Mouse (Mus musculus) forebrain, embryonic 15.5 days (tissue): ENCODE measurements around the gene Ndufa3. TPM values are rescaled to one million over a fixed set of nuclear protein-coding genes. Genes with fewer than 3 reads are reported as not detected.
A peak's percentile ranks its signal among the peaks of the same experiment; 100 is the strongest.

Source experiments
- ATAC-seq: fragments of 200-750 bp; cut with Nextera tagmentation; replicated peaks from 2 replicates; pipeline ENCODE4 v1.8.0; 2017; ENCODE audit warnings: mild to moderate bottlenecking, moderate TSS enrichment, moderate library complexity
- H3K27ac ChIP-seq: fragments of 300-500 bp; sonication (generic); replicated peaks from 2 replicates; pipeline ENCODE4 v1.5.1; 2015; ENCODE audit warnings: mild to moderate bottlenecking, inconsistent platforms
- H3K27me3 ChIP-seq: fragments of 300-500 bp; sonication (generic); 2 replicates; pipeline ENCODE4 v1.6.1; 2015; ENCODE audit warnings: inconsistent platforms
- H3K36me3 ChIP-seq: fragments of 300-500 bp; sonication (generic); 2 replicates; pipeline ENCODE4 v1.6.1; 2015; ENCODE audit warnings: mild to moderate bottlenecking, inconsistent platforms
- H3K4me1 ChIP-seq: fragments of 300-500 bp; sonication (generic); 2 replicates; pipeline ENCODE4 v1.6.1; 2015; ENCODE audit warnings: inconsistent platforms
- H3K4me2 ChIP-seq: fragments of 300-500 bp; sonication (generic); replicated peaks from 2 replicates; pipeline ENCODE4 v1.6.1; 2015; ENCODE audit warnings: mild to moderate bottlenecking, inconsistent platforms
- H3K4me3 ChIP-seq: fragments of 300-500 bp; sonication (generic); 2 replicates; pipeline ENCODE4 v1.5.1; 2015; ENCODE audit warnings: mild to moderate bottlenecking, inconsistent platforms
- H3K9ac ChIP-seq: fragments of 300-500 bp; sonication (generic); replicated peaks from 2 replicates; pipeline ENCODE4 v1.6.1; 2015; ENCODE audit warnings: mild to moderate bottlenecking, inconsistent platforms
- H3K9me3 ChIP-seq: fragments of 300-500 bp; sonication (generic); 2 replicates; pipeline ENCODE4 v1.6.1; 2016; ENCODE audit warnings: inconsistent platforms
- WGBS: fragments of 180-500 bp; shearing (Covaris S2); methylation state at CpG from one replicate; pipeline ENCODE4 v1.1.7; 2015; ENCODE audit warnings: mixed read lengths; 5-methylcytosine and 5-hydroxymethylcytosine counted together
- polyA plus RNA-seq: library from polyadenylated mRNA; unstranded; fragments of >200 nt; fragmentation: Nextera tagmentation; extraction: Ambion mirVana; gene quantifications from 2 replicates; pipeline ENCODE4 v1.2.1, GENCODE M21; 2015

The Ndufa3 gene
- polyA plus RNA-seq, 1 experiment from 2014 or later, result 378 TPM

GRCm38 (mm10) chr7:3614021-3614420 is 3.2 kb upstream of the Ndufa3 start:
- H3K4me3 ChIP-seq, result no peak overlapping the region
- H3K9ac ChIP-seq, result no peak overlapping the region
- H3K4me1 ChIP-seq, result peaks cover 14% of the 10 kb centered on the region
- H3K27ac ChIP-seq, result no peak overlapping the region
- H3K36me3 ChIP-seq, result no peaks in the 10 kb centered on the region
- no peaks in the 10 kb centered on the region for H3K27me3 ChIP-seq
- H3K4me2 ChIP-seq, result no peak overlapping the region
- no peaks in the 10 kb centered on the region for H3K9me3 ChIP-seq
- 80% methylated on average over 3 of the region's 3 CpGs for WGBS
- no peak for ATAC-seq

- peak within 1 kb of the TSS; percentile 73 for H3K4me2 ChIP-seq
- peak within 1 kb of the TSS; percentile 50 for H3K27ac ChIP-seq
- H3K4me3 ChIP-seq, result peak within 1 kb of the TSS; percentile 62
- 74% methylated on average over 4 of the region's 4 CpGs for WGBS
- H3K36me3 ChIP-seq, result peaks cover 13% of the 10 kb centered on the region
- H3K4me1 ChIP-seq, result peaks cover 14% of the 10 kb centered on the region
- H3K9ac ChIP-seq, result no peak within 1 kb of the TSS
- H3K27me3 ChIP-seq, result no peaks in the 10 kb centered on the region
- no peaks in the 10 kb centered on the region for H3K9me3 ChIP-seq
- ATAC-seq, result no peak
Observed at GRCm38 (mm10) chr7:3616057-3616388, 1.1 kb upstream of the Ndufa3 start, which contains the start of gene Oscar. Gene Oscar (minus strand): TSS chr7:3616157.

GRCm38 (mm10) chr7:3616389-3617241 is 558 bp upstream of the Ndufa3 start:
- Histone ChIP-seq H3K9me3 (no peaks in the 10 kb centered on the region), H3K4me2 (peak overlapping the region; percentile 73), H3K27ac (peak overlapping the region; percentile 50), H3K4me3 (peak overlapping the region; percentile 62), H3K4me1 (peaks cover 14% of the 10 kb centered on the region), H3K9ac (no peak overlapping the region), H3K27me3 (no peaks in the 10 kb centered on the region), H3K36me3 (peaks cover 13% of the 10 kb centered on the region)
- 40% methylated on average over 6 of the region's 6 CpGs for WGBS
- ATAC-seq, result peak; percentile 42

- Histone ChIP-seq H3K4me1 (peaks cover 30% of the 10 kb centered on the region), H3K9me3 (no peaks in the 10 kb centered on the region), H3K9ac (peak overlapping the region; percentile 82), H3K36me3 (peaks cover 18% of the 10 kb centered on the region), H3K27ac (peak overlapping the region; percentile 86), H3K4me3 (peak overlapping the region; percentile 88), H3K27me3 (no peaks in the 10 kb centered on the region), H3K4me2 (peak overlapping the region; percentile 97)
- 33% methylated on average over 4 of the region's 4 CpGs for WGBS
- peak; percentile 60 for ATAC-seq
Observed at GRCm38 (mm10) chr7:3629030-3629429, 11.9 kb downstream of the Ndufa3 start.

- WGBS, result 1% methylated on average over 47 of the region's 47 CpGs
- Histone ChIP-seq H3K4me2 (peak within 1 kb of the TSS; percentile 97), H3K27me3 (no peaks in the 10 kb centered on the region), H3K27ac (peak within 1 kb of the TSS; percentile 86), H3K4me3 (peak within 1 kb of the TSS; percentile 88), H3K9me3 (no peaks in the 10 kb centered on the region), H3K9ac (peak within 1 kb of the TSS; percentile 82), H3K36me3 (peaks cover 18% of the 10 kb centered on the region), H3K4me1 (peaks cover 30% of the 10 kb centered on the region)
- ATAC-seq, result peak; percentile 90
Observed at GRCm38 (mm10) chr7:3629543-3630477, 12.6 kb downstream of the Ndufa3 start, which contains the start of the genes Tfpt and Prpf31. Gene Tfpt (minus strand): TSS chr7:3629929. Gene Prpf31 (plus strand): TSS chr7:3629985.

GRCm38 (mm10) chr7:3630478-3630815 is 13.3 kb downstream of the Ndufa3 start:
- Histone ChIP-seq H3K4me2 (peak overlapping the region; percentile 97), H3K36me3 (peaks cover 23% of the 10 kb centered on the region), H3K9me3 (no peaks in the 10 kb centered on the region), H3K9ac (peak overlapping the region; percentile 82), H3K27me3 (no peaks in the 10 kb centered on the region), H3K4me3 (peak overlapping the region; percentile 88), H3K27ac (no peak overlapping the region), H3K4me1 (peaks cover 30% of the 10 kb centered on the region)
- 0 out of 2 replicates have a peak, but pooled peaks have one; percentile 7 for ATAC-seq
- 60% methylated on average over 3 of the region's 3 CpGs for WGBS

DNA sequence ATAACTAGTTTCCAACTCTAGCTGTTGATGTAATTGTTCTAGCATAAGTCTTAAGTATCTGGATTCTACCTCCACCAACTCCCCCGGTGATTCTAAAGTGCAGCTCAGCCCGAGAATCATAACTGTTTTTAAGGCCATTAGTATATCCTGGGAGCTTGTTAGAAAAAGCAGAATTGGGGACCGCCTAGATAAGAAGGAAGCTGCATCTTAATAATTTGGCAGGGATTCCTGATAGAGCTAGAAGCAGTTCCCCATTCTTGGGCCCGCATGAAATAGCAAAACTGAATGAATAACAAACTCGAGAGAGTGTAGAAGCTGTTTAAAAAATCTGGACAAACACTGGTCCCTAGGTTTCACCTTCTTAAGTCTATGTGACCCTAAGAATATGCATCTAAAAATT is 26.2 kb downstream of the Ndufa3 start:
- H3K27me3 ChIP-seq, result no peaks in the 10 kb centered on the region
- no peak overlapping the region for H3K27ac ChIP-seq
- peaks cover 31% of the 10 kb centered on the region for H3K4me1 ChIP-seq
- H3K36me3 ChIP-seq, result peaks cover 28% of the 10 kb centered on the region
- ATAC-seq, result no peak
- no peaks in the 10 kb centered on the region for H3K9me3 ChIP-seq
- no peak overlapping the region for H3K9ac ChIP-seq
- no peak overlapping the region for H3K4me2 ChIP-seq
- WGBS, result 75% methylated on average over 5 of the region's 5 CpGs
- no peak overlapping the region for H3K4me3 ChIP-seq

GRCm38 (mm10) chr7:3643843-3644242 is 26.7 kb downstream of the Ndufa3 start:
- WGBS, result 21% methylated on average over 9 of the region's 9 CpGs
- no peak for ATAC-seq
- Histone ChIP-seq H3K9ac (0 out of 2 replicates have a peak overlapping the region, but pooled peaks have one; percentile 27), H3K4me1 (peaks cover 35% of the 10 kb centered on the region), H3K27ac (no peak overlapping the region), H3K36me3 (peaks cover 24% of the 10 kb centered on the region), H3K9me3 (no peaks in the 10 kb centered on the region), H3K4me3 (peak overlapping the region; percentile 74), H3K4me2 (peak overlapping the region; percentile 71), H3K27me3 (no peaks in the 10 kb centered on the region)

- peak; percentile 0; the same call in 1 of the 2 replicates for ATAC-seq
- H3K36me3 ChIP-seq, result peaks cover 21% of the 10 kb centered on the region
- H3K4me3 ChIP-seq, result peak overlapping the region; percentile 74
- H3K9ac ChIP-seq, result peak overlapping the region; percentile 27; the same call in 1 of the 2 replicates
- peak overlapping the region; percentile 73 for H3K27ac ChIP-seq
- peaks cover 40% of the 10 kb centered on the region for H3K4me1 ChIP-seq
- H3K27me3 ChIP-seq, result no peaks in the 10 kb centered on the region
- peak overlapping the region; percentile 71 for H3K4me2 ChIP-seq
- WGBS, result under 1% methylated on average over 11 of the region's 11 CpGs
- no peaks in the 10 kb centered on the region for H3K9me3 ChIP-seq
Observed at GRCm38 (mm10) chr7:3644348-3644671, 27.1 kb downstream of the Ndufa3 start.

DNA sequence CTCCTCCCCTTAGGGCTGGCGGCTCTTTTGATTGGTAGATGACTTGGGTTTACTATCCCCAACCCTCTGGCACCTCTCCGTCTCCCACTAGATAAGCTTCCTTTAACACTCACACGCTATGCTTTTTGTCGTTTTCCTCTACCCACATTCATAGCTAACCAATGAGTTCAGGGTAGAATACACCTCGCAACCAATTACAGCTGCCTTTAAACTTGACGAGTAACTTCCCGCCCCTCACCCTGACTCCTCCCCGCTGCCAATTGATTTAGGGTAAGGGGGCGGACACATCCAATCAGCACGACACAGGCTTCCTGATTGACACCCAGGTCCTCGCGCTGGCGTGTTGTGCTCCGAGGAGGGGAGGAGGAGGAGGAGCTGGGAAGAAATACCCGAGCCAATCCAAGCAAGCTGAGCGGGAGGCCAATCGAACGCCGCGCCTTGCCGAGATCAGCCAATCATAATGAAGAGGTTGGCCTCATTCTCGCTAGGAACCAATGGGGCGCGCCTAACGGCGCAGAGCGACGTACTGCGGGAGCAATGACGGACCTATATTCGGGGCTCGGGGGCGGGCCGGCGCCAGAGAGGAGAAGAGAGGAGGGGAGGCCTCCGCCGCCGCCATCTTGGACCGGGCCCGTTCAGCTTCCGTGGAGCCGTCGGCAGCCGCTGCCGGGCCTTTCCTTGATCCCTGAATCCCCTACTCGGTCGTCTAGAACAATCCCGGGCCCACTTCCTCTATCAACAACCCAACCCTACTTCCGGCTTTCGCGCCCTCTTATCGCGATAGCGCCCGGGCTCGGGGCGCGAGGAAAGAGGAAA is 27.7 kb downstream of the Ndufa3 start, which contains the start of gene Cnot3:
TSS of gene Cnot3 (plus strand) at position 597 of the 816 bp plus-strand sequence.
- Histone ChIP-seq H3K36me3 (peaks cover 18% of the 10 kb centered on the region), H3K4me2 (peak within 1 kb of the TSS; percentile 76), H3K27me3 (no peaks in the 10 kb centered on the region), H3K4me1 (peaks cover 40% of the 10 kb centered on the region), H3K9me3 (no peaks in the 10 kb centered on the region), H3K27ac (peak within 1 kb of the TSS; percentile 98), H3K9ac (peak within 1 kb of the TSS; percentile 93), H3K4me3 (peak within 1 kb of the TSS; percentile 74)
- peak; percentile 98 for ATAC-seq
- WGBS, result under 1% methylated on average over 58 of the region's 58 CpGs

DNA sequence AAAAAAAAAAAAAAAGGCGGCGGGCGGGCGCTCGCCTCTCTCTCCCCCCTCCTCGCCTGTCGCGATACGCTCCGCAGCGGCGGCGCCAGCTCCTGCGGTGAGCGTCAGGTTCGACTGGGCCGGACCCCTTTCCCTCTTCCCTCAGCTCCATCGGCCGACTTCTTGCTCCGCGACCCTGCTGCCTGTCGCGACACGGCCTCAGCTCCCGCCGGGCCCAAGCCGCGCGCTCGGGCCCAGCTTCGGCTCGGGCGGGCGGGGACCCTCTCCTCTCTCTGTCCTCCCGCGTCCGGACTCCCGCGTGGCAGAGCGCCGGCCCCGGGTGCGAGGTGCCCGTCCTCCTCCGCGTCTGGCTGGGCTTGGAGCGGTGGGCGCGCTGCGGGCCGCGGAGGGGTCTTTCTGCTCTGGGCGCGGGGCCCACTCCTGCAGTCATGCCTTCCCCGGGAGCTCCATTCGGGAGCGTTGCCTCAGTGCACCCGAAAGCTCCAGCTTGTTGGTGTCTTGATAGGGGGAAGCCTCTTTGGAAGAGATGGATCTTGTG is 28.4 kb downstream of the Ndufa3 start:
- peaks cover 18% of the 10 kb centered on the region; the same call in 1 of the 2 replicates for H3K36me3 ChIP-seq
- peak overlapping the region; percentile 98 for H3K27ac ChIP-seq
- H3K4me3 ChIP-seq, result peak overlapping the region; percentile 74
- H3K9me3 ChIP-seq, result no peaks in the 10 kb centered on the region
- H3K4me1 ChIP-seq, result peaks cover 40% of the 10 kb centered on the region
- ATAC-seq, result peak; percentile 12
- peak overlapping the region; percentile 93 for H3K9ac ChIP-seq
- no peaks in the 10 kb centered on the region for H3K27me3 ChIP-seq
- under 1% methylated on average over 46 of the region's 58 CpGs for WGBS
- H3K4me2 ChIP-seq, result peak overlapping the region; percentile 76
